Comparison of ENCODE assay signal across 10 mouse cellular contexts in the genomic region with DNA sequence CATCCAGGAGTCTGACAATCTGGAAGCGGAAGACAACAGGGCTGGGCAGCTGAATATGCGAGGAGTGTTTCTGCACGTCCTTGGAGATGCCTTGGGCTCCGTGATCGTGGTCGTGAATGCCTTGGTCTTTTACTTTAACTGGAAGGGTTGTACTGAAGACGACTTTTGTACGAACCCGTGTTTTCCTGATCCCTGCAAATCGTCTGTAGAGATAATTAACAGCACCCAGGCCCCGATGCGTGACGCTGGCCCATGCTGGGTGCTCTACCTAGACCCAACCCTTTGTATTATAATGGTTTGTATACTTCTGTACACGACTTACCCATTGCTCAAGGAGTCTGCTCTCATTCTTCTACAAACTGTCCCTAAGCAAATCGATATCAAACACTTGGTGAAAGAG. TPM values are rescaled to one million over a fixed set of nuclear protein-coding genes. Genes with fewer than 3 reads are reported as not detected.
DNase-seq lines count a peak whose midpoint lies in the region; ATAC-seq and TF ChIP-seq lines count a peak whose summit lies in the region.
"Had no signal": no experiment of that assay in that cellular context is flagged by ENCODE, and none has a peak within 500 bp of the region (broad histone marks: within the 10 kb centered on the region; RNA-seq: fewer than 3 reads in every experiment).

No protein-coding gene starts in this region.

- H3K36me3 ChIP-seq in heart, postnatal 0 days (replicated peaks; ENCODE audit: control insufficient read depth, insufficient read depth, low read length): peaks cover 25% of the 10 kb centered on the region
- H3K36me3 ChIP-seq in hindbrain, embryonic 13.5 days: peaks cover 10% of the 10 kb centered on the region
- H3K36me3 ChIP-seq in midbrain, embryonic 13.5 days: peaks cover 7% of the 10 kb centered on the region

- WGBS in heart, postnatal 0 days: 89% methylated on average over 15 of the region's 15 CpGs
- WGBS in hindbrain, embryonic 13.5 days: 93% methylated on average over 15 of the region's 15 CpGs
- 94% methylated on average over 15 of the region's 15 CpGs for WGBS in midbrain, embryonic 13.5 days

- TF ChIP-seq EP300 in heart, postnatal 0 days (IDR thresholded peaks at IDR 0.05; ENCODE audit: low read depth): no peak

- TF ChIP-seq CTCF in heart, postnatal 0 days (IDR thresholded peaks at IDR 0.05; ENCODE audit: low read depth): no peak
- TF ChIP-seq CTCF in cortical plate, adult 2 months (IDR thresholded peaks at IDR 0.05; ENCODE audit: extremely low read depth, insufficient read depth, low read length): no peak

- ATAC-seq in heart, postnatal 0 days (ENCODE audit: insufficient read depth, low read depth): no peak
- no peak for ATAC-seq in hindbrain, embryonic 13.5 days (ENCODE audit: low FRiP score)
- no peak for ATAC-seq in midbrain, embryonic 13.5 days

- H3K4me2 ChIP-seq in heart, postnatal 0 days (ENCODE audit: low read depth, low read length): peak overlapping the region; percentile 94
- peak overlapping the region; percentile 82 for H3K4me2 ChIP-seq in hindbrain, embryonic 13.5 days
- H3K4me2 ChIP-seq in midbrain, embryonic 13.5 days (replicated peaks): peak overlapping the region; percentile 90

- no peak for DNase-seq in heart, postnatal 0 days (ENCODE audit: low spot score)
- no peak for DNase-seq in heart, adult 11 months
- DNase-seq in urinary bladder, postnatal 14 days (ENCODE audit: low spot score): no peak
- no peak for DNase-seq in spleen, postnatal 36 days (ENCODE audit: low spot score in 2 of 2)
- DNase-seq in right cerebral cortex, postnatal 10 days (ENCODE audit: low spot score in 2 of 2): no peak
- DNase-seq: gastrocnemius, postnatal 14 days; thymus, postnatal 14 days had no signal

- peaks cover 24% of the 10 kb centered on the region for H3K4me1 ChIP-seq in heart, postnatal 0 days (ENCODE audit: control insufficient read depth, insufficient read depth)
- H3K4me1 ChIP-seq in cortical plate, adult 2 months (ENCODE audit: control insufficient read depth, insufficient read depth, low read length): peaks cover 8% of the 10 kb centered on the region
- H3K4me1 ChIP-seq in hindbrain, embryonic 13.5 days (replicated peaks): peaks cover 50% of the 10 kb centered on the region
- peaks cover 52% of the 10 kb centered on the region for H3K4me1 ChIP-seq in midbrain, embryonic 13.5 days (replicated peaks)

- no peak overlapping the region for H3K27ac ChIP-seq in heart, postnatal 0 days (ENCODE audit: low read depth)
- no peak overlapping the region for H3K27ac ChIP-seq in cortical plate, adult 2 months (ENCODE audit: insufficient read depth, low read length)
- H3K27ac ChIP-seq in hindbrain, embryonic 13.5 days: no peak overlapping the region
- H3K27ac ChIP-seq in midbrain, embryonic 13.5 days: no peak overlapping the region

- peak overlapping the region; percentile 78 for H3K4me3 ChIP-seq in heart, postnatal 0 days (ENCODE audit: low read depth, low read length)
- H3K4me3 ChIP-seq in cortical plate, adult 2 months (ENCODE audit: insufficient read depth, low read length): peak overlapping the region; percentile 77; the same call in 1 of the 2 replicates
- H3K4me3 ChIP-seq in hindbrain, embryonic 13.5 days: peak overlapping the region; percentile 88
- peak overlapping the region; percentile 93; the same call in 1 of the 2 replicates for H3K4me3 ChIP-seq in midbrain, embryonic 13.5 days (replicated peaks)

- no peak overlapping the region for H3K9ac ChIP-seq in heart, postnatal 0 days (replicated peaks; ENCODE audit: low read depth, low read length)
- H3K9ac ChIP-seq in hindbrain, embryonic 13.5 days: 0 out of 2 replicates have a peak overlapping the region, but pooled peaks have one; percentile 92
- H3K9ac ChIP-seq in midbrain, embryonic 13.5 days (replicated peaks): peak overlapping the region; percentile 87; the same call in 1 of the 2 replicates

- no peaks in the 10 kb centered on the region for H3K27me3 ChIP-seq in heart, postnatal 0 days (ENCODE audit: control insufficient read depth, insufficient read depth, low read length)
- H3K27me3 ChIP-seq in hindbrain, embryonic 13.5 days: no peaks in the 10 kb centered on the region
- no peaks in the 10 kb centered on the region for H3K27me3 ChIP-seq in midbrain, embryonic 13.5 days

- no peak for TF ChIP-seq POLR2A in cortical plate, adult 2 months (IDR thresholded peaks at IDR 0.05; ENCODE audit: extremely low read depth, insufficient read depth, low read length)

- no peaks in the 10 kb centered on the region for H3K9me3 ChIP-seq in heart, postnatal 0 days (replicated peaks; ENCODE audit: control insufficient read depth, low read length)
- H3K9me3 ChIP-seq in hindbrain, embryonic 13.5 days: no peaks in the 10 kb centered on the region
- no peaks in the 10 kb centered on the region for H3K9me3 ChIP-seq in midbrain, embryonic 13.5 days

RNA-seq across cellular contexts. Expression of a gene that starts 2.3 kb away (rescaled TPM):
- 18.2 and 20.0 TPM in 2 replicates for total RNA-seq in heart, postnatal 0 days (2014; rRNA removed; ENCODE audit: low replicate concordance)
- polyA plus RNA-seq in heart, postnatal 0 days (2015; fragmentation: Nextera tagmentation; extraction: Ambion mirVana): 2.6 and 3.6 TPM in 2 replicates
- 18.5 and 18.6 TPM in 2 replicates for polyA plus RNA-seq in cortical plate, adult 2 months (2012; rRNA removed)
- 2.3 and 2.8 TPM in 2 replicates for polyA plus RNA-seq in hindbrain, embryonic 13.5 days (2015; fragmentation: Nextera tagmentation; extraction: Ambion mirVana)
- 1.8 and 2.1 TPM in 2 replicates for polyA plus RNA-seq in midbrain, embryonic 13.5 days (2015; fragmentation: Nextera tagmentation; extraction: Ambion mirVana)
